Mouse (Mus musculus) cerebellum, adult 18-20 months (tissue): Measurements from ENCODE around the gene Lamtor3.
"Not testable (repeated sequence)": the region's sequence is repeated elsewhere in the genome, so short reads cannot be mapped to it uniquely, and the experiment has no call there.

ENCODE experiments used
- DNase-seq, 2 experiments: peaks; one replicate each; pipeline ENCODE4 v3.0.0; 2021

The Lamtor3 gene

GRCm38 (mm10) chr3:137935570-137936525, 17.5 kb downstream of the Lamtor3 start:
- DNase-seq = no peak

DNA sequence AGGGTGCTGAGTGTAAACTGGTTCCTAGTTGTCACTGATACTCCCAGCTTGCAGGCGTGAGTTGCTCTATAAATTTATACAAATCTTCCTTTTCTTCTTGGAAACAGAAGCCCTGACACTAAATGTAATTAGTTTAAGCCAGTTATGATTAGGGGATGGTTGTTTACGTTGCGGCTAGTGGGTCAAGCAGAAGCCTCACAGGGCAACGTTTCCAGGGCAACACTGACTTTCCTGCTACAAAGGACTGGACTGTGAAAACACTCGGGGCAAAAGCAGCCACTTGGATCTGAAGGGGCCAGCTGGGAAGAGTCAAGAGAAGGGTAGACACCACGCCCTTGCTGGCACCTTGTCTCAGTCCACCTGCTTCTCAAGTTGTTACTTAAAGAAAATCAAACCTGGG, 18.2 kb downstream of the Lamtor3 start:
- no peak for DNase-seq

GRCm38 (mm10) chr3:137938608-137939007, 20.3 kb downstream of the Lamtor3 start:
- peak; percentile 20 to 29 for DNase-seq

DNA sequence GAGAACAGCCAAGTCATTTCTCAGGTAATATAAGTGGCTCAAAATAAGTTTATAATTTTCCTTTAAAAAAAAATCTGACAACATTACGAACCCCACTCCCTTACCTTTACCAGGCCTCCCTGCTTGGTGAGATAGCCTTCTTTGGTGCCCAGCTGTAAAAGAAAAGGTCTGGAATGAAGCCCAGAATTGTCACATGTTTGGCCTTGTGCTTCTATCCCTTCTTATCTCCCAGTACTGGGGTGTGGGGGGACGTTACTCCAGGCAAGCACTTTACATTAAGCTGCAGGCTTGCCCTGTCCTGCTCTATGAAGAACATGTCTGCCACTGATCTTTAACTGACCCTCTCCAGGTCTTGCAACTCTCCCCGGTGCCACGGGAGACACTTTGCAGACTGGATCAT, 22.5 kb downstream of the Lamtor3 start:
- DNase-seq = no peak

DNA sequence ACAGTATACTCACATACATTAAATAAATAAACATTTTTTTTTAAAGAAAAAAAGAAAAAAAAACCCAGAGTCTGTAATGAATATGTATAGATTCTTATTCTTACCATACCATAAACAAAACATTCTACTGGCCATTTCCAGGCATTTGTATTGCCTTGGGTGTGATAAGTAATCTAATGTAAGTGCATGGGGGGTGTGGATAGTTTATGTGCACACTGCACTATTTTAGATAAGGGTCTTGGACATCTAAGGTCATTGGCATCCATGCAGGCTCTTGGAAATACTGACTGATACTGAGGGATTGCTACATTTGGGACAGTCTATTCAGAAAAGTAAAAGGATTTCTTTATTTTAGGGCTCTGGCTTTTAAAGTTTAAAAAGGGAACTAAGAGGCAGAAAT, 23.2 kb downstream of the Lamtor3 start:
- DNase-seq = no peak

DNA sequence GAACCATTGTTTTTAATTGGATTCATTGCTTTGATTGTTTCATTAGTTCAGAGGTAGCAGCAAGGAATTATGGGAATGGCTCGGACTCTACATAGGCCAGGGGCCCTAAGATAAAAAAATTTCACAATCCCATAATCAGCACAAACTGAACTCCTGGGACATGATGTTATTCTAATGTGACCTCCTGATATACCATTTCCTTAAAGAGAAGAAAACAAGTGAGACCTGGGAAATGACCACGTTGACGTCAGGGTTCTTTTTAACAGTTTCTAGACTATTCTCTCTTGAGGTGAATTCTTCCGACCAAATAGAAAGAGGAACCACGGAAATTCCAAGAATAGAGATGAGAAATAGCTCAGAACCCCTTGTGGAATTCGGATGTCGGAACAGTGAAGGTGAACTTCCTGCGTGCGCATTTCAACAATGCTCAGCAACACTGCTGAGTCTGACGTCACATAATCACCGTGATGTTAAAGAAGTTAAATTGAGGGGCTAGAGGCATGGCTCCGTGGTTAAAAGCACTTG, 23.9 kb downstream of the Lamtor3 start:
- DNase-seq = no peak

GRCm38 (mm10) chr3:137943737-137944154, 25.4 kb downstream of the Lamtor3 start:
- DNase-seq = no peak

DNA sequence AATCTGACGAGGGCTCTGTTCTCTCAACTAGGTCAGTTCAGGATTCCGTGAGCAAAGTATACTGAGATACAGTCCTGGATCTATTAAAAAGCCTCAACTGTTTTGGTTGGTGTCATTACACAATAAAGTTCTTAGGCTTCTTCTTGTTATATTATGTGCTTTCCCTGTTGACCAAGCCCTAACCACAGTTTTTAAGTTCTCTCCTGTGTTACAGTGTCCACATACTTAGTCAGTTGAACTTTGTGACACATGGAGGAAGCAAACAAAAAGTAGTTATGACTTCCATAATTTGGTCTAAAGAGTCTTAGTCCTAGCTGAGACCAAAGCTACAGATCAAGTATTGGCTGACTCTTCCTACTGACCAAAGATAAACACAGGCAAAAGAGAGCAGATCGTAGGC, 28.5 kb downstream of the Lamtor3 start:
- no peak for DNase-seq

GRCm38 (mm10) chr3:137947525-137947924, 29.2 kb downstream of the Lamtor3 start:
- DNase-seq = no peak

- DNase-seq = no peak
These were observed 32.0 kb downstream of the Lamtor3 start for GRCm38 (mm10) chr3:137950191-137950885.

GRCm38 (mm10) chr3:137951302-137951701, 33.0 kb downstream of the Lamtor3 start:
- DNase-seq = not testable (repeated sequence)

DNA sequence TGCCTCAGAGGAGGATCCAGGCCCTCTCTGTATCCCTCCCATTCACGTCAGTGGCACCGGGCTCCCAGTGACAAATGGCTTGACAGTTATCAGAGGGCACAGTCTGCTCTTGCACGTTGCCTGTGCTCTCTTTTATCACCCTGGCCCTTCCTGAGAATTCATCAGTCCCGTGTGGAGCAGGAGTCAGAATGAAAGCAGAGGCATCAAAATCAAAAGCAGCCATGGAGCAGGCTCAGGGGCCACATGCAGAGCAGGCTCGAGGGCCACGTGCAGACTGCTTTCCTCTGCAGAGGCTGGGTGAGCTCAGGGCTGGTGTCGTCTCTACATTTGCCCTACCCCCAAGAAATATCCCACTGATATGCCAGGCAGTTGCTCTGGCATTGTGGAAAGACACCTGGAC, 33.5 kb downstream of the Lamtor3 start:
- DNase-seq = no peak

DNA sequence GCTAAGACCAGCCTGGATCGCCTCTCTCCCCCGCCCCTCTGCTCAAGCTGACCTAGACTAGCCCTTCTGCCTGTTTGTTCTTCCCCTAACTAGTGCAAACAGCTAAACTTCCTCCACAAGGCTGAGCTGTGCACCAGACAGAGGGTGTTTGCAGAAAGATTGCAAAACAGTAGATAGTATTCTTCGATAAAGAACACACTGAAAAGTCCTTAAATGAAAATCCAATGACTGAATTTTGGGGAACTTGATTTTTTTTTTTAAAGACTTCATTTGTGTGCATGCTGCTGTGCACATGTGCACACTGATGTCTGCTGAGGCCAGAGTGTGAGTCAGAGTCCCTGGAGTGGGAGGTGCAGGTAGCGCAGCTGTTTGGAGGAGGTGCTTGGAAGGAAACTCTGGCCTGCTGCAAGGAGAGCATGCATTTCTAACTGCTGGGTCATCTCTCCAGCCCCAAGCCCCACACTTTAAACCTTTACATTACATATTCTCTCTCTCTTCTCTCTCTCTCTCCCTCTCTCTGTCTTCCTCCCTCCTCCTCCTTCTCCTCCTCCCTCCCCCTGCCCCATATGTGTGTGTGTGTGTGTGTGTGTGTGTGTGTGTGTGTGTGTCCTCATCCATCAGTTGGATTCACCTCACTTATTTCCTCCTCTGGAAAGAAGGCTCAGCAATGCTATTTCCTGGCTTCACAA, 34.1 kb downstream of the Lamtor3 start:
- DNase-seq = no peak

DNA sequence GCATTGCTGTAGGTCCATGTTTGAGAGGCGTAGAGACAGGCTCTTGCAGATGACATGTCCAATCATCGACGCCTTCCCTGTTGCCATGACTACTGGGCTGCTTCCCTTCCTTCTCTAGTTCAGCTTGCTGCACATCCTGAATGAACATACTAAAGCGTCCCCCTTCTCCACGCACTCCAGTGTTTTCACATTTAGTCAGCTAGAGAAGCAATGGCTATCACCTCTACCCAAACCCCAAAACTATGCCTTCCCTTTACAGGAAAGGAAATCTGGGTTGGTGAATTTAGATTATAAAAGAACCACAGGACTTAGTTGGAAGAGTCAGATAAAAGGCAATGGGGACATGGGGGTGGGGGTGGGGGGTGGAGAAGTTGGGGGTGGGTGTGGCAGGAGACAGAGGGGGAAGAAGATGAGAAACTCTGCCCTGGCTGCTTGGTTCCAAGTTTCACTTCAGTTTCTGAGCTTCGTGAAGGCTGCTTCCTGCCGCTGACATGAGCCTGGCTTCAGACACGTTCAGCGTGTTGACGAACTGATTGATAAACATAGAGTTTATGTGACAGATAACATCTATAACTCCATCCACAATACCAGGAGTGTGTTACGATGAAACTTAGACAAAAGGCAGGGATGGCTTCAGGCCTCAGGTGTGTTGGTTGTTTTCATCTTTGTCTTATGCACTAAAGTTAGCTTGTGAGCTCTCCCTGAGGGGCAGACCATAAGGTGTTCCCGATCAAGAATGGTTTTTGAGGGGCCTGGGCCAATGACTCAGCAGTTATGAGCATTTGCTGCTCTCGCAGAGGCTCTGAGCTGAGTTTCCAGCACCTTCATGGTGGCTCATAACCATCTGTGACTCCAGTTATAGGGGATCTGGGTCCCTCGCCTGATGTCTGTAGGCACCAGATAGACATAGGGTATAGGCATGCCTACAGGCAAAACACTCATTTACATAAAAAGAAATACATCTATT, 34.9 kb downstream of the Lamtor3 start:
- no peak for DNase-seq

GRCm38 (mm10) chr3:137954256-137954916, 36.1 kb downstream of the Lamtor3 start:
- no peak for DNase-seq

DNA sequence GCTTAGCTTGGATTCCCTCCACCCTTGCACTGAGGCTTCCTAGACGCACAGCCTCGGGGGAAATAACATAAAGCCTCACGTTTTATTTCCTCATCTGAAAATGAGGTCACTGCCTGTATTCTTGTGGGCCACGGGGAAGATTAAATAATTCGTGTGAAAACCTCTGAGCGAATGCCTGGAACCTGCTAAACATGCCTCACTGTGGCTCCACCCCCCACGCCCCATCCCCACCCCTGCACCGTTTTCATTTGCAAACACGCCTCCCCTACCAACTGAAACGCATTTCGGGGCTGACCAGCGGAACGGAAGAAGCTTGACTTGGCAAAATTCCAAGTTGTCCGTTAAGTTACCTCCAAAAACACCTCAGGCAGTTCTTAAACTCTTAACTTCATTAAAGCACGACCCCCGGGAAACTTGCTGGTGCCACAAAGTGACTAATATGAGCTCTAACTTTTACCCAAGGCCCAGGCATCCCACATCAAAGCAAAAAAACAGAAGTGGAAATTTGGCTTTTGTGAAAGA, 37.3 kb downstream of the Lamtor3 start:
- no peak for DNase-seq

DNA sequence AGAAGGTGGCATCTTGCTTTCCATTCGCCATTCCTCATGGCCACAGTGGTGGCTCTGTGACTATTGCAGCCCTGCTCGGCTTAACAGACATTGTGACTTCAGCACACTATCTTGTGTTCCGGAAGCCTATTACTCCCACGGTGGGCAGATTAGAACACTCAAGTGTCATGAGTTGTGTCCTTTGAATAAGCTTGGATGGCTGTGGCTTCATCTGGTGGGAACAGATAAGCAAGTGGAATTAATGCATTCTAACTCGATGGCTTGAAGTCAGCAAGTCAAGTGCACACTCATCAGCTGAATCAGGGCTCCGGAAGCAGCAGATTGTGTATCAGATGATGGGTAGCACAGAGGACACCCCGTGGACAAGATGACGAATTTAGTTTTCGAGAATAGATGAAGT, 39.6 kb downstream of the Lamtor3 start:
- no peak for DNase-seq

DNA sequence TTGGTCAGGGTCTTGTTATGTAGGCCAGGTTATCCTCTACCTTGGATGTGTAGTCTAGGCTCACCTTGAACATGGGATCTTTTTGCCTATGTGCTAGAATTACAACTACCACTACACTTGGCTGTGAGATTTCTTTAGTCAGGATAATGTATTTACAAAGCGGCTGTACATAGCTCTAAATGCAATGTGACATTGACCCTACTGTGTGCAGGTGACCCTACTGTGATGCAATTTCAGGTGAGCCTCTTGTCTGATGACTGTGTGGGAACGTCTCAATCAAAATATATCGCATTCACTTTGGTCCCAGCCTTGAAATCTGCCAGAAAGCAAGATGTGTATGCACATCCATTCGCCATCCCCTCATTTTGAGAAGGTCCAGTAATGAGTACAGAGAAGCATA, 40.0 kb downstream of the Lamtor3 start:
- DNase-seq = no peak

GRCm38 (mm10) chr3:137959456-137959855, 41.1 kb downstream of the Lamtor3 start:
- DNase-seq = peak in 1 of 2 experiments; percentile 8

- peak; percentile 46 to 62 for DNase-seq
These were observed 43.6 kb downstream of the Lamtor3 start for GRCm38 (mm10) chr3:137961736-137962385.

DNA sequence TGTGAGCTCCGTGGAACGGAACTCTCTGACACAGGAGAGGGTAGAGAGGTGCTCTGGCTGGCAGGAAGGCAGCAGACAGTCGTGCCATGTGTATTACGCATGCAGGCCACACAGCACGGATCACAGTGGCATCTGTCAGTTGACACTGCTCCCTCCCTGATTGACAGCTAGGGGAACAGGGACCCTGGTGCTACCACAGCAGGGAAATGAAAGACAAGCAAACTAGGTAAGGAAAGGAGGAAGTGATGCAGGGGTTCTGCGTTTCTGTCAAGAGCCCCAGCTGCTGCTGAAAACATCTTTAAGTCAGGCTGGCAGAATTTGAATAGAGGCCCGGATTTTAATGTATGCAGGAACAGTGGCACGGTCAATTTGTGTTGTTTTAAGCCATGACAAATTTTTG, 45.2 kb downstream of the Lamtor3 start:
- no peak for DNase-seq
